Mouse (Mus musculus) layer of hippocampus, postnatal 10 days (tissue): ENCODE results near the gene Rplp0. TPM values are rescaled to one million over a fixed set of nuclear protein-coding genes. Genes with fewer than 3 reads are reported as not detected.
"Not testable (repeated sequence)": the region's sequence is repeated elsewhere in the genome, so short reads cannot be mapped to it uniquely, and the experiment has no call there.

Source experiments
- DNase-seq, 2 experiments: peaks; one replicate each; pipeline ENCODE4 v3.0.0; 2021; ENCODE audit warnings: low spot score in 2 of 2
- long read RNA-seq: library from polyadenylated mRNA; stranded (forward); transcript quantifications from one replicate; pipeline ENCODE4 v2.0.0, GENCODE M21; 2023
- total RNA-seq, 2 experiments: library from RNA; stranded (reverse); gene quantifications; 2 replicates each; pipeline ENCODE4 v1.2.3; 2021

The Rplp0 gene
- 100 to 1,000 TPM; 458 to 467 TPM for total RNA-seq
- long read RNA-seq, transcript Rplp0-201 (7 exons, 1,358 nt) = major isoform, 695 of 746 reads
- long read RNA-seq, partial matches to known transcripts = 48 of 746 reads
- long read RNA-seq, other reads (novel, unspliced or antisense) = 3 of 746 reads

GRCm38 (mm10) chr5:115559237-115560101 lies at the start of gene Rplp0:
Gene Rplp0, plus strand, starts transcription at chr5:115559467.
- DNase-seq = peak; percentile 100

DNA sequence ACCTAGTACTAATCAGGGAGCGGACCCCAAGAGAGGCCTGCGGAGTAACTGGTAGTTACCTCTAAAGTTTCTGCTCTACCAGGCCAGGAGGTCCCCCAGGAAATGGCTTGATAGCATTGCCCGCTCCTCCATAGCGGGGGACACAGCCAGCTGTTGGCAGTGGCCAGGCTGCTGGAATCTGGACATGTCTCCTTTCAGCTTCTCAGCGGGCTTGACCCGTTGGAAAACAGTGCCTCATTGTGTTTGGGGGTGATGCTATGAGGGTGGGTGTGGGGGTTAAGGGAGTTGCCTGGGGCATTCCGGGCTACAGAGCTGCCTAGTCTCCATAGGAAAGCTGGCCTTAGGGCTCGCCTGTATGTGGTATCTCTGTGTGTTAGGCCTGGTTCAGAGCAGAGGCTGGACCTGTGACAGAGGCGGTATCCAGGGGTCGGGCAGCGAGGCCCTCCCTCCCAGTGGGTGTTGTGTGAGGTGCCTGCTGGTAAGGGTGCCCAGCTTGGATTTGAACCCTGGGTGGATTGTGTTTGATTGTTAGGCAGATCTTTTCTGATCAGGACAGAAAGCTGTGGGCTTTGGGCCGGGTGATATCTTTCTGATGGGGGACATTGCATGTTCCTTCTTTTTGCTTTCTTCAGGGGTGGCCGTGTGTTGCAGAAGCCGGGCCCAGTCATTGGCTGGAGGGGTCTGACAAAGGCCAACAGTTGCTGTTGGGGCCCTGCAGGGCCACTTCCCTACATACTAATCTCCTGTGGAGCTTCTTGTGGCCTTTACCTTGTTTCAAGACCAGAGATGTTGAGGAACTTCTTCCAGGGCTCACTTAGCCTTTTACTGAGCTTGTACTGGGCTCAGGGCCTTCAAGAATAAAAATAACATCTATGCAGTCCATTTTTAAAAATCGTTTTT lies 49.2 kb upstream of the Rplp0 start:
- DNase-seq = peak in 1 of 2 experiments; percentile 24

DNA sequence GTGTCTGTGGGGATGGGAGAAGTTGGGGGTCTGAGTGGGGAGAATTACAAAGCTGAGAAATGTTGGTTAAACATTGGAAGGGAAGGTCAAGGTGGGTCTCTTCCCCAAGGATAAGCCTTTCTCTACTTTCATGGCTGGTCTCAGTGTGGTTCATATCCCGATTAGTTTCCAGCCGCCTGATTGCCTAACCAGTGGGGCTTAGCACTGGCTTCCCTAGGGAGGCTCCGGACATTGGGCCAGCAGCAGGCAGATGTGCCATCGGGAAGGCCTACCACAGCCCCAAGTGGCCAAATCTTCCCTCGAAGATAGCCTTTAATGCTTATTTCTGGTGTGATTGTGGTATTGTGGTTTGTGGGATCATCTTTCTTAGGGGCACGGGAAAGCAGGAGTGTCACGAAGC lies 46.9 kb upstream of the Rplp0 start:
- no peak for DNase-seq

- DNase-seq = no peak
Measured at GRCm38 (mm10) chr5:115513246-115513645, 46.0 kb upstream of the Rplp0 start.

DNA sequence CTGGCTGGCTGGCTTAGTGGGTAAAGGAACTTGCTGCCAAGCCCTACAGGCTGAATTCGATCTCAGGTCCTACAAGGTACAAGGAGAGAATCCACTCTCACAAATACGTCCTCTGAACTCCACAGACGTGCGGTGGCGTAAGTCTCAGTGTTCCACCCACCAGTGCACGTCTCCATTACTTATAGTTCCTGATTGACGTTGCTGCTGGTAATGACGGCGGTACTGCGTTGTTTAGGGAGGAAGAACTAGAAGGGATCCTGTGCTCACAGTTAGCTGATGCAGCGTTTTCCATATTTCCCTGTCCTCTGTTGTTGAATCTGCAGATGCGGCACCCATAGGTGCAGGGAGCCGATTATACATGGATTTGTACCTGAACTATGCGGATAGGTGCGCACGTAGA lies 45.5 kb upstream of the Rplp0 start:
- DNase-seq = no peak

DNA sequence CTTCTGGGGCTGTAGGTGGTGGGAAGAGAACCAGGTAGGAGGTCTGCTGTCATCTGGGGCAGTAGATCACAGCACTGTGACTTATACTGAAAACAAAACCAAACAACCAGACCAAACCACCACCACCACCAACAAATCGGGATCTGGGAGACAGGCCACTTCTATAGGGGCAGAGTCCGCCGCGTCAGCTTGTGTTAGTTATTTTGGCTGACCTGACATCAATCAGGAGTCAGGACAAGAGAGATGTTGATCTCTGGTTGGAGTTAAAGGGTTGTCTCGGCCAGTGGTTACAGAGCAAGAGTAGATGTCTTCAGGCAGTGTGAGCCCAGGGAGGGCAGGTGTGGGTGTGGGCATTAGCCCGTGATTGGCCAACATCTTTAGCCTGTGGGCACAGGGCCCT lies 44.9 kb upstream of the Rplp0 start:
- no peak for DNase-seq

DNA sequence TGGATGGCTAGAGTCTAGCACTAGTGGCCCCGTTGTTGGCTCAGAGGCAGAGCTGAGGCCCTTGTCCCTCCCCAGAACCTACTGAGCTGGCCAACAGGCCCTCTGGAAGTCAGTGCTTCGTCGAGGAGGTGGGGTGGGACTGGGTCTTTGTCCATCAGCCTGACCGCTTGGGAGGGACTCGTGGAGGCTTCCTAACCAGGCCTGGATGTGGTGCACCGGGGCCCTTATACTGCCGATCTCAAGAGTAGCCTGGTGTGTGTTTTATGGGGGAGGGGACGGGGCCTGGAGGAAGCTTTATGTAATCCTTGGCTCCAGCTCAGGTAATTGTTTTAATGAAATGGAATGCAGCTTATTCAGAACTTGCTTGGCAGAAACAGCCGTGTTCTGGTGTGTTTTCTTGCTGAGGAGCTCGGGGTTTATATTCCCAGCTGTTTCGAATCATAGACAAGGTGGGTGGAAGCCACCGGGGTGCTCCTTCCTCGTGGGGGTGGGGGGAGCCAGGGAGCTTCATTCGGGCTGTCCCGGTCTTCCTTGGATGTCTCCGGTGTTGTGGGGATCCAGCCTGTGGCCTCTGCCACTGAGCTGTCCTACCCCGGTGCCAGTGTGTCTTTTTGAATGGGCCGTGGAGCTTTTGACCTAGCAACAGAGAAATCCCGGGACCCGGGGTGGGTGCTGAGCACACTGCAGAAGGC lies 44.2 kb upstream of the Rplp0 start:
- DNase-seq = no peak

DNA sequence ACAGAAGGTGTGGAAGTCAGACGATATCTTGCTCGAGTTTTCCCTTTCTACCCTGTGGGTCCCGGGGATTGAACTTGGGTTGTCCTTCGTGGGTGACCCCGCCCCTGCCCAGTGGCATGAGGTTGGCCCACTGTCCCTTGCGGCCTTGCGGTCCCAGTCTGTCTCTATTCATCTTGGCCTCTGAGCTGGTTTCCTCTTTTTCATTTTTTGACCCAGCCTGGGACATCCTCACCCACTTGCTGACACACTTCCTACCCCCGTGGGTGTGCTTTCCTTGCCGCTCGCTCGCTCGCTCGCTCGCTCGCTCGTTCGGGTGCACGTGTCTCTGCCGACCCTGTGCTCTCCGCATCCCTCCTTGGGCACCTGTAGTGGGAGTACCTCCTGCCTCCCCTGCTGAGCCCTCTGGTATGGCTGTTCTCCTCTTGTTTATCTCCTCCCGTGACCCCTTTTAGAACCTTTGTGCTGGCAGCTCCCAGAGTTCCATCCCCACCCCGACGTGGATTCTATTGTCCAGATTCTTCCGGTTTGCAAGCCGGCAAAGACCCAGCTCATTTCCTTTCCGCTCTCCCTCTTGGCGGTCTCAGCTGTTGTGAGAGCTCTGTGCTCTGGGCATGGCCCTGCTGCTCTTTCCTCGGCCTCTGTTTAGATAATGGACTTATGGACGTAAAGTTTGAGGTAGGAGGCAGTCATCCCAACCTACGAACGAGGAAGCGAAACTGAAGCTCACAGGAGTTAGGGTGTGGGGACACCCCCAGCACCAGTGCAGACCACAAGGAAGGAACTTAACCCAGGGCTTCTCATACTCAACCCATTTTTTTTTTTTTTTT lies 43.0 kb upstream of the Rplp0 start:
- DNase-seq = no peak

DNA sequence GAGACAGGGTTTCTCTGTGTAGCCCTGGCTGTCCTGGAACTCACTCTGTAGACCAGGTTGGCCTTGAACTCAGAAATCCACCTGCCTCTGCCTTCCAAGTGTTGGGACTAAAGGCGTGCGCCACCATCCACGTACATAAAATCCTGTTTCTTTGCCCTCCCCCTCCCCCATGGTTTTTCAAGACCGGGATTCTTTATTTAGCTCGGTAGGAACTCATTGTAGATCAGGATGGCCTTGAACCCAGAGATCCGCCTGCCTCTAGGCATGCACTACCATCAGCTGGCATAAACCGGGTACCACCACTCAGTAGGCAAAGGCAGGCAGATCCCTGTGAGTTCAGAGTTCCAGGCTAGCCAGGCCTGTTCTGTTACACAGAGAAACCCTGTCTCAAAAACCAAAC lies 42.4 kb upstream of the Rplp0 start:
- no peak for DNase-seq

GRCm38 (mm10) chr5:115517501-115517900 lies 41.8 kb upstream of the Rplp0 start:
- no peak for DNase-seq

GRCm38 (mm10) chr5:115518214-115518613 lies 41.1 kb upstream of the Rplp0 start:
- not testable (repeated sequence) for DNase-seq

DNA sequence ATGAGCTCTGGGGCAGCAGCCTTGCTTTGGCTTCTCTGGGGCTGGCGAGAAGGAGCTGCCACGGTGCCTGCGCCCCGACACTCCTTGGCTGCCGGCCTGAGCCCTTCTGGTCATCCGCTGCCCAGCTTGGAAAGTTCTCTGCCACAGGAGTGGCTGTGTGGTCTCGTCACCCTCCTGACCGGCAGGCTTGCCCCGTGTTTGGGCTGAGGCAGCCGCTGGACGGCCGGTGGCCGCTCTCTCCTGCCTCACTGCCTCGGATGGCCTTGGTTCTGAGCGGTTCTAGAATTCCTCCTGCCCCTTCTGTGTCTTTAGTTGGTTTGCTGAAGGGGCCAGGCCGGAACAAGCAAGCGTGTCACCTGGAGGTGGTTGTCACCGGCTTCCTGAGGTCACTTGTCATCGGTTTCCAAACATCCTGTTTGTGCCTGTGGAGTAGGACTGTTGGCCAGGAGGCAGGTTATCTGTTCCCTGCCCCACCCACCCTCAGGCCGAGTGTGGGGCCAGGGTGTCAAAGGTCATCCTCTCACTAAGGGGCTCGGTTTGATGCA lies 38.9 kb upstream of the Rplp0 start:
- peak in 1 of 2 experiments; percentile 47 for DNase-seq

DNA sequence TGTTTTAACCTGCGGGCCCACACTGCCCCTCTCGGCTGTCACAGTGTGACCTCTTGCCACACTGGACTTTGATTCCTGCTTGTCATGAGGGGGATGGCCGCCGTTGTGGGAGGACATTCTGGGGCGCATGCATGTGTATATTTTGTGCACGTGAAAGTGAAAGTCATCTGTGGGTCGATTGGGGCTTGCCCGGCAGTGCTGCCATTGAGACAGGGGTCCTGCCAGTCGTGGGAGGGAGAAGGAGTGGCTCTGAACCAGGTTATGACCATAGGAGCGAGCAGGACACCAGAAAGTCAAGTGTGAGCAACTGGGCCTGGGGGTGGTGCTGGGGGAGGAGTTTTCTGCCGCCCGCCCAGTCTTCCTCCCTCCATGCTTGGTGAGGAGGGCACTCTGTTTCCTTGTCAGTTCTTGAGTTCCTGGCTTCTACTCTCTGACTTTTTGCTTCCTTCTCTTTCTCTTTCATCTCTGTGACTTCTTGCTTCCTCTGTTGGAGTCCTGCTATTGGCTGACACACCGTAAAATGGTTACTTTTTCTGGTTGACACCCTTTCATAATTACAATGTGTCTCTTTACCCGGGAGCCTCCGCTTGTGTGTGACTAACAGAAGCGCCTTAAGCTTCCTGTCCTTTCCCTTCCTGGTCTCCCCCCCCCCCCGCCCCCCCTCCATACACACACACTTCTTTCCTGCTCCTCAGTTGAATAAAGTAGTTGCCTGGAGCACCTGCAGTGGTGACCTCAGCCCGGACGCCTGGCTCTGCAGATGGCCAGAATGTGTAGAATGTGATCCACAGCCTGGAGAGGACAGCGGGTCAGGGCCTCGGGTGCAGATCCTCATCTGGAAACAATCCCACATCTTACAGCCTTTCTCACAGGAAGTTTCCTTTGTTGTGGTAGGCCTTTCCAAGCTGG lies 37.5 kb upstream of the Rplp0 start:
- DNase-seq = no peak

DNA sequence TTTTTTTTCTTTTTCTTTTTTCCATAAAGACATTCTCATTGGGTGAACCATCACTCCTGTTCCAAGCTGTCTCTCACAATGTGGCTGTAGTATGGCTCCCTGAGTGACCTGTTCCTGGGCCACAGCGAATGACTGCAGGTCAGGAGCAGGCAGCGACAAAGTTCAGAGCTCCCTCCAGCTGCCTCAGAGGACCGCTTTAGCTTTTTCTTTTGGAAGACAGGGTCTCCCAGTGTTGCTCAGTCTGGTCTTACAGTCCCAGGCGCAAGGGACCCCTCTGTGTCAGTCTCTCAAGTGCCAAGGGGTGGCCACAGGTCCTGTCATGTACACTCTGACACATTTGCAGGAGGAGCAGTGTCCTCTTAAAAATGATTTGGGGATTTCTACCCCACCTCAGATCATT lies 36.7 kb upstream of the Rplp0 start:
- no peak for DNase-seq

- no peak for DNase-seq
Measured at GRCm38 (mm10) chr5:115522981-115523499, 36.2 kb upstream of the Rplp0 start.

DNA sequence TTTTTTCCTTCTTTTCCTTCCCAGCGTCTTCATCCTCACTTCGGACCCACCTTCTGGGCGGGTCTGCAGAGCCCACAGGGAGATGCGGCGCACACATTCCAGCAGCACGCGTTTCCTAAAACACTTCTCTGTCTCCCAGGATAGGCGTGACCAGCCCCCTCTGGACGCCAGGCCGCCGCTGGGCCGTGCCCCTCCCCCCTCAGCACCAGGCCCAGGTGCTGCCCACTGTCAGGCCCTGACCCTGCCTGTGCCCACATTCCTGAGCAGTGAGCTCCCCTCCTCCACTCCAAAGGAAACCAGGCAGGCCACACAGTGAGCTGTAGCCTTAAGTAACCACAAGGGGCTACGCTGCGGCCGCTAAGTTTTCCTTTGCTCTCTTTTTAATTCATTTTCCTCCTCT lies 35.3 kb upstream of the Rplp0 start:
- no peak for DNase-seq

- no peak for DNase-seq
Measured at GRCm38 (mm10) chr5:115524471-115524870, 34.8 kb upstream of the Rplp0 start.

GRCm38 (mm10) chr5:115525416-115525815 lies 33.9 kb upstream of the Rplp0 start:
- no peak for DNase-seq

DNA sequence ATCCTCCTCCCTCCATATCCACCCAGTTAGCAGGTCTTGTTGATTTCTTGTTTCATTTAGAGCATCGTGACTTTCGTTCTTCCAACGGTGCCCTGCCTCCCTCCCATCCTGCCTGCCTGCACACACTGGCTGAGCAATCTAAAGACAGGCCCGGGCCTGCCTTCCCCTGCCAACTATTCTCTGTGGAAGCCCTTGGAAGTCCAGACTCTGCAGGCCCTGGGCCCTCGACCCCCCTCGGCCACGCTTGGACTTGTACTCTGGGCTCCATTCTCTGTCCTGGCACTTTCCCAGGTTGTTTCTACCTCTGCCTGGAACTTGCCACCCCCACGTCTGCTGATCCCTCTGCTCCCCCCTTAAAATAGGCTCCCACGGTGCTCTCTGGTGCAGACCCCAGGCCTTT lies 33.3 kb upstream of the Rplp0 start:
- no peak for DNase-seq
